Mouse (Mus musculus): ENCODE data around the gene Urod. TPM values are rescaled to one million over a fixed set of nuclear protein-coding genes. Genes with fewer than 3 reads are reported as not detected.

Gene Urod
- polyA plus RNA-seq, 1 experiment from 2014 or later = 70.3 TPM

DNA sequence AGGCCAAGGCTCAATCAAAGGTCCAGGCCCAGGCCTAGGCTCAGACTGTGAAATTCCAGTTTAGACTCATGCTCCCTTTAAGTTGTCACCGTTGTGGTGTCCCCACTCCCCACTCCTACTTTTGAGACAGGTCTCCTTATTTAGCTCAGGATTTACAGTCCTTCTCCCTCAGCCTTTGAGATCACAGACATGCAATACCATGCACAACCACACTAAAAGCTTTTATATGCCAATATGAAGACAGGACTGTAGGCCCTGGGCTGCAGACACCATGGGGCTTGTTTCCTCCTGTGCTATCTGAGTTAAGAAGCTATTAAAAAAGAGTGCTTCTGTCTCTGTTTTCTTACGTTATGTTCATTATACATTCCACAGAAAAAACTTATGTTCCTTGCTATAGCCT is 23.5 kb upstream of the Urod start:
- DNase-seq (ENCODE audit: low spot score) (no peak), ATAC-seq (no peak)
- no peak overlapping the region for H3K4me3 ChIP-seq (ENCODE audit: low read depth, low read length)
- H3K27ac ChIP-seq (ENCODE audit: low read depth, low read length) = no peak overlapping the region
- H3K4me2 ChIP-seq (ENCODE audit: low read length) = no peak overlapping the region
- no peaks in the 10 kb centered on the region for H3K27me3 ChIP-seq (replicated peaks; ENCODE audit: control insufficient read depth, insufficient read depth, low read length)
- no peak overlapping the region for H3K9ac ChIP-seq (ENCODE audit: low read length)
- H3K36me3 ChIP-seq (ENCODE audit: control insufficient read depth, insufficient read depth, low read length) = peaks cover 8% of the 10 kb centered on the region; the same call in 1 of the 2 replicates
- no peaks in the 10 kb centered on the region for H3K4me1 ChIP-seq (ENCODE audit: control insufficient read depth, insufficient read depth, low read length)
- 91% methylated on average over 2 of the region's 2 CpGs for WGBS
- H3K9me3 ChIP-seq (replicated peaks; ENCODE audit: control insufficient read depth, low read length) = no peaks in the 10 kb centered on the region

DNA sequence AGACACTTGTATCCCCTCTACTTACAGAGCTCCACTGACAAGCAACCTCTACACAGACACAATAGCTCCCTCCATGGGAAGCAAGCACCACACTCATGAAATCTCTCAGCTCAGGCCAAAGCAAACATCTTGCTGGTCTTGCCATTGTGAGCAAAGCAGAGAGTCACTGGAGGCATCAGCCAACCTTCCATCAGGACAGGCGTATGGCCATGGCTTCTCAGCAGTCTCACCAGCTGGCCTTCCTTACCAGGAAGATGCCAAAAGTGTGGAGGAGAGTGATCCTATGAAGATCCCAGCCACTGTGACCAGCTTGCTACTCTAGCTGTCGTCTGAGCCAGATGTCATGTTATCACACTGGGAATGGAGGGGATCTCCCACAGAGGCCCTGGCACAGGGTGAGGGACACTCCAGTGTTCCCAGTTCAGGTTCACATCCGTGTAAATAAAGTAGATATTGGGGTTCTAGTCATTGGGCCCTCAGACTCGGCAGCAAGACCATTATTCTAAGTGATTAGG is 20.7 kb upstream of the Urod start:
- Histone ChIP-seq H3K9me3 (replicated peaks; ENCODE audit: control insufficient read depth, low read length) (no peaks in the 10 kb centered on the region), H3K4me1 (ENCODE audit: control insufficient read depth, insufficient read depth, low read length) (no peaks in the 10 kb centered on the region), H3K27ac (ENCODE audit: low read depth, low read length) (no peak overlapping the region), H3K9ac (ENCODE audit: low read length) (no peak overlapping the region), H3K4me3 (ENCODE audit: low read depth, low read length) (no peak overlapping the region), H3K27me3 (replicated peaks; ENCODE audit: control insufficient read depth, insufficient read depth, low read length) (no peaks in the 10 kb centered on the region), H3K4me2 (ENCODE audit: low read length) (no peak overlapping the region), H3K36me3 (ENCODE audit: control insufficient read depth, insufficient read depth, low read length) (no peaks in the 10 kb centered on the region)
- no peak for DNase-seq (ENCODE audit: low spot score)
- WGBS = 55% methylated on average over 4 of the region's 4 CpGs
- no peak for ATAC-seq

DNA sequence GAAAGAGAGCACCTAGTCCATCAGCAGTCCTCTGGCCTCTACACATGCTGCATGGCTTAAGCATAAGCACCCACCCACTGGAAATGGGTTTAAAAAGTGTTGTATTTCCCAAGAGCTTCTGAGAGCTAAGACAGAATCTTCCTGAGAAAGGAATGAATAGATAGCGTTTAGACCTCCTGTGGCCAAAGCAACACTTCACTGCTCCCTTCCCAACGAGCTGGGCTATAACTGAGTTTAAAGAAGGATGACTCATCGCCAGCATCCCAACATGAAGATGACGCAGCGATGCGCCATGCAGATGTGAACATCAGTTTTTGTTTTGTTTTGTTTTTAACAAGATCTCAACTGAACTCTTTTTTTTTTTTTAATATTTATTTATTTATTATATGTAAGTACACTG is 19.4 kb upstream of the Urod start:
- H3K4me1 ChIP-seq (ENCODE audit: control insufficient read depth, insufficient read depth, low read length) = no peaks in the 10 kb centered on the region
- WGBS = 86% methylated on average over 6 of the region's 6 CpGs
- no peaks in the 10 kb centered on the region for H3K9me3 ChIP-seq (replicated peaks; ENCODE audit: control insufficient read depth, low read length)
- no peak for ATAC-seq
- no peak for DNase-seq (ENCODE audit: low spot score)
- no peak overlapping the region for H3K27ac ChIP-seq (ENCODE audit: low read depth, low read length)
- H3K4me3 ChIP-seq (ENCODE audit: low read depth, low read length) = no peak overlapping the region
- no peak overlapping the region for H3K4me2 ChIP-seq (ENCODE audit: low read length)
- no peaks in the 10 kb centered on the region for H3K27me3 ChIP-seq (replicated peaks; ENCODE audit: control insufficient read depth, insufficient read depth, low read length)
- H3K9ac ChIP-seq (ENCODE audit: low read length) = no peak overlapping the region
- no peaks in the 10 kb centered on the region for H3K36me3 ChIP-seq (ENCODE audit: control insufficient read depth, insufficient read depth, low read length)

GRCm38 (mm10) chr4:117010231-117010630 is 16.0 kb upstream of the Urod start:
- Histone ChIP-seq H3K36me3 (ENCODE audit: control insufficient read depth, insufficient read depth, low read length) (no peaks in the 10 kb centered on the region), H3K4me1 (ENCODE audit: control insufficient read depth, insufficient read depth, low read length) (no peaks in the 10 kb centered on the region), H3K4me3 (ENCODE audit: low read depth, low read length) (no peak overlapping the region), H3K27me3 (replicated peaks; ENCODE audit: control insufficient read depth, insufficient read depth, low read length) (no peaks in the 10 kb centered on the region), H3K9ac (ENCODE audit: low read length) (no peak overlapping the region), H3K4me2 (ENCODE audit: low read length) (no peak overlapping the region), H3K27ac (ENCODE audit: low read depth, low read length) (no peak overlapping the region), H3K9me3 (replicated peaks; ENCODE audit: control insufficient read depth, low read length) (no peaks in the 10 kb centered on the region)
- DNase-seq (ENCODE audit: low spot score) (no peak), ATAC-seq (no peak)
- 88% methylated on average over 5 of the region's 5 CpGs for WGBS

GRCm38 (mm10) chr4:117007058-117007457 is 12.8 kb upstream of the Urod start:
- no peak for DNase-seq (ENCODE audit: low spot score)
- no peaks in the 10 kb centered on the region for H3K4me1 ChIP-seq (ENCODE audit: control insufficient read depth, insufficient read depth, low read length)
- no peaks in the 10 kb centered on the region for H3K9me3 ChIP-seq (replicated peaks; ENCODE audit: control insufficient read depth, low read length)
- peaks cover 26% of the 10 kb centered on the region for H3K36me3 ChIP-seq (ENCODE audit: control insufficient read depth, insufficient read depth, low read length)
- 76% methylated on average over 3 of the region's 3 CpGs for WGBS
- no peak overlapping the region for H3K4me2 ChIP-seq (ENCODE audit: low read length)
- no peak overlapping the region for H3K9ac ChIP-seq (ENCODE audit: low read length)
- H3K27ac ChIP-seq (ENCODE audit: low read depth, low read length) = no peak overlapping the region
- no peaks in the 10 kb centered on the region for H3K27me3 ChIP-seq (replicated peaks; ENCODE audit: control insufficient read depth, insufficient read depth, low read length)
- no peak for ATAC-seq
- H3K4me3 ChIP-seq (ENCODE audit: low read depth, low read length) = no peak overlapping the region

DNA sequence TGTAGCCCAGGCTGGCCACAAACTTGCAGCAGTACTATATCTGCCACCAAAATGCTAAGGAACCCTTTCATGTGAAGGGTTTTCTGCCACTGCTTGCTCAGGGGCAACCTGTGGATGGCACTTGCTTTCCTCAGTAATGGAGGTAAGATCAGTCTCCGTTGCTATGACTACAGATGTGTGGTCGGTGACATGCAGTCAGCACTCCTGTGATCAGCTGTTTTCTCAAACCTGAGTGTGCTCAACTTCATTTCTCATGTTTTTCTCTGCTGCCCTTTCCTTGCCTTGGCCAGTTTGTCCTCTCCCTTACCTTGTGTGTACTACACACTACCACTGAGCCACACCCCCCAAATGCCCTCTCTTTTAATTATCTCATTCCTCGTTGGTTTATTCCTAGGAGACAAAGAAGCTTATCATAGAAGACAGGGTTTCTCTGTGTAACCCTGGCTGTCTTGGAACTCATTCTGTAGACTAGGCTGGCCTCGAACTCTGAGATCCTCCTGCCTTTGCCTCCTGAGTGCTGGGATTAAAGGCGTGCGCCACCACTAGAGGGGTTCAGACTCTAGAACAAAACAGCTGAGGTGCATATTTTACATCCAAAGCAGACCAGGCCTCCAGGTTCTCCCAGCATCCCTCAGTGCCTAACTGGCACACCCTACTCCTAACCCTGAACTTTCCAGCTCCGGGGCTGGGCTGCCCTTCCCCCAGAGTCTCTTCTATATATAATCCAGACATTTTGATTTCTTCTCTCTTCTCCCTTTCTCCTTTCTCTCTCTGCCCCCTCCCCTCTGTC is 11.6 kb upstream of the Urod start:
- H3K27ac ChIP-seq (ENCODE audit: low read depth, low read length) = no peak overlapping the region
- H3K36me3 ChIP-seq (ENCODE audit: control insufficient read depth, insufficient read depth, low read length) = peaks cover 38% of the 10 kb centered on the region
- H3K4me2 ChIP-seq (ENCODE audit: low read length) = no peak overlapping the region
- ATAC-seq (no peak), DNase-seq (ENCODE audit: low spot score) (no peak)
- H3K4me3 ChIP-seq (ENCODE audit: low read depth, low read length) = no peak overlapping the region
- no peaks in the 10 kb centered on the region for H3K27me3 ChIP-seq (replicated peaks; ENCODE audit: control insufficient read depth, insufficient read depth, low read length)
- WGBS = 73% methylated on average over 7 of the region's 7 CpGs
- H3K4me1 ChIP-seq (ENCODE audit: control insufficient read depth, insufficient read depth, low read length) = no peaks in the 10 kb centered on the region
- H3K9me3 ChIP-seq (replicated peaks; ENCODE audit: control insufficient read depth, low read length) = no peaks in the 10 kb centered on the region
- H3K9ac ChIP-seq (ENCODE audit: low read length) = no peak overlapping the region

DNA sequence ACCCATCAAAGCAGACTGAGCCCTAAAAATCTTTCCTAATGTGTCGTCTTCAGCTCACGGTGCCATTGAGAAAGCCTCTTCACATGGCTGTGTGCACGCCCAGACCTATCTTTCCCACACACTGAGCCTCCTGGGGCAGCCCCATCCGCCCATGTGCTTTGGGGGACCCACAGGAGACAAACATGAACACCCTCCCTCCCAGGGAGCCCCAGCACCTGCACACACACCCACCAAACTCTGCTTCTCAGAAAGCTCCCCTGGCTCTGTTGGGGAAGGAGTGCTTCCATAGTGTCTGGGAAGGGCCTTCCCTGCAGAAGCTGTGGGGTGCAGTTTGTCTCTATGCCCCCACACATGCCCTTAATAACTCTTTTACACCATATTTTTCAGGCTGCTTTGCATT is 10.4 kb upstream of the Urod start:
- DNase-seq (ENCODE audit: low spot score) (no peak), ATAC-seq (no peak)
- no peak overlapping the region for H3K9ac ChIP-seq (ENCODE audit: low read length)
- no peaks in the 10 kb centered on the region for H3K9me3 ChIP-seq (replicated peaks; ENCODE audit: control insufficient read depth, low read length)
- 86% methylated on average over 4 of the region's 4 CpGs for WGBS
- no peaks in the 10 kb centered on the region for H3K27me3 ChIP-seq (replicated peaks; ENCODE audit: control insufficient read depth, insufficient read depth, low read length)
- H3K27ac ChIP-seq (ENCODE audit: low read depth, low read length) = no peak overlapping the region
- H3K36me3 ChIP-seq (ENCODE audit: control insufficient read depth, insufficient read depth, low read length) = peaks cover 49% of the 10 kb centered on the region
- no peaks in the 10 kb centered on the region for H3K4me1 ChIP-seq (ENCODE audit: control insufficient read depth, insufficient read depth, low read length)
- no peak overlapping the region for H3K4me2 ChIP-seq (ENCODE audit: low read length)
- no peak overlapping the region for H3K4me3 ChIP-seq (ENCODE audit: low read depth, low read length)

DNA sequence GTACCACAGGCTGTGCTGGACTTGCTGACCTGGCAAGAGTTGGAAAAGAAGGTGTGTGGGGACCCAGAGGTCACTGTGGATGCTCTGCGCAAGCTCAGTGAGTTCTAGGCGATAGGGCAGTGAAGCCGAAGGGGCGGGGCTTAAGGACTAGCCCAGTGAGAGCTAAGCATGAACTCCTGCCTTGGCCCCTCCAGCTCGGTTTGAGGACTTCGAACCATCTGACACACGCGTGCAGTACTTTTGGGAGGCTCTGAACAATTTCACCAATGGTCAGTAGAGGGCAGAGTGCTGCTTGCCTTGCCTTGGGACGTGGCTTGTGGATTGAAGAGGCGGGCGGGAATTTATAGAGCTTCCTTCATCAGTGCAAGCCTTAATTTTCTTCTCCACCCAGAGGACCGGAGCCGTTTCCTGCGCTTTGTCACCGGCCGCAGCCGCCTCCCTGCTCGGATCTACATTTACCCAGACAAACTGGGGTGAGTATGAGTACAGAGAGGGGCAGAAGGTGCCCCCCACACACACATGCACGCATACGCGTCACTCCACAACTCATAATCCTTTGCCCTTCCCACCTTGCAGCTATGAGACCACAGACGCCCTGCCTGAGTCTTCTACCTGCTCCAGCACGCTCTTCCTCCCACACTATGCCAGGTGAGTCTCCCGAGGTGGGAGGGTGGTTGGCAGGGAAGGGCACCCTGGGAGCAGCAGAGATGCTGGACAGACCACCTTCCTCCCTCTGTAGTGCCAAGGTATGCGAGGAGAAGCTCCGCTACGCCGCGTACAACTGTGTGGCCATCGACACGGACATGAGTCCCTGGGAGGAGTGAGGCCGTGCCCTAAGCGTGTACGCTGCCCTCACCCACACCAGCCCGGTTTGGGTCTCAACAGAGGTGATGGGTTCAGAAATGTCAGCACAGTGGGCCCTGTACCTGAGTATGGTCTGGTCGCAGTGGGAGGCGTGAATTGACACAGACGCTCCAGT is 8.6 kb upstream of the Urod start:
- H3K9ac ChIP-seq (ENCODE audit: low read length) = no peak overlapping the region
- WGBS = 57% methylated on average over 38 of the region's 38 CpGs
- H3K9me3 ChIP-seq (replicated peaks; ENCODE audit: control insufficient read depth, low read length) = no peaks in the 10 kb centered on the region
- DNase-seq (ENCODE audit: low spot score) (peak; percentile 82), ATAC-seq (peak; percentile 74)
- H3K36me3 ChIP-seq (ENCODE audit: control insufficient read depth, insufficient read depth, low read length) = peaks cover 60% of the 10 kb centered on the region
- H3K4me2 ChIP-seq (ENCODE audit: low read length) = no peak overlapping the region
- no peak overlapping the region for H3K4me3 ChIP-seq (ENCODE audit: low read depth, low read length)
- no peak overlapping the region for H3K27ac ChIP-seq (ENCODE audit: low read depth, low read length)
- H3K27me3 ChIP-seq (replicated peaks; ENCODE audit: control insufficient read depth, insufficient read depth, low read length) = no peaks in the 10 kb centered on the region
- H3K4me1 ChIP-seq (ENCODE audit: control insufficient read depth, insufficient read depth, low read length) = no peaks in the 10 kb centered on the region

Measured in forebrain, embryonic 14.5 days (tissue).